Mouse (Mus musculus) thymus, adult 2 months (tissue): ENCODE measurements around the gene Ap3b1.

ENCODE experiments used
- CTCF ChIP-seq: fragments of 200-500 bp; IDR thresholded peaks from 2 replicates; pipeline ENCODE4 v1.5.1; 2012; ENCODE audit warnings: mild to moderate bottlenecking, control low read depth, low read length, moderate library complexity, borderline replicate concordance; ENCODE audit not compliant: control insufficient read depth, poor library complexity, insufficient read depth; ENCODE audit errors: extremely low read depth
- POLR2A ChIP-seq: fragments of 200-500 bp; IDR thresholded peaks from 2 replicates; pipeline ENCODE4 v1.6.1; 2012; ENCODE audit warnings: mild to moderate bottlenecking, low read length, control low read depth, moderate library complexity; ENCODE audit not compliant: control insufficient read depth, poor library complexity, insufficient read depth; ENCODE audit errors: extremely low read depth

DNA sequence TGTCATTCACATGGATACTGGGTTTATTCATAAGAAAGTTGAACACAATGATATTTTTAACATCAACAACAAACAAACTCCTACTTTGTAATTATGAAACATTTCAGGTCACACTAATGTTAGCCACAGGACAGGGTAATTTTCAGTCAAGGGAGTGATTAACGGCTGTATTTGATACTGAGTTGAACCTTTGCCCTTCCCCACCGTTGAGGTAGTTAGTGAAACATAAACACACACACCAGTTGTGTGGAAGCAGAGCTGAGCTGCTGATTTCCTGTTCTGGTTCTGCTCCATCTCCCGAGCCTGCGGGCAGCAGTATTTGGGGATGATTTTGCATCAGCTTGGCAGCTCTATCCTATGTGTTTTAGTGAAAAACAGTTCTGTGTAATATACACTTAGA is 88.2 kb downstream of the Ap3b1 start:
- TF ChIP-seq POLR2A (no peak), CTCF (no peak)
